Mouse (Mus musculus) adrenal gland, postnatal 10 days (tissue): Measurements from ENCODE around the gene Emc6. TPM values are rescaled to one million over a fixed set of nuclear protein-coding genes. Genes with fewer than 3 reads are reported as not detected.

Experiments used
- DNase-seq: peaks from one replicate; pipeline ENCODE4 v3.0.0; 2021; ENCODE audit warnings: mixed read lengths
- long read RNA-seq, 2 experiments: library from polyadenylated mRNA; stranded (forward); transcript quantifications; one replicate each; pipeline ENCODE4 v2.0.0; 2021
- total RNA-seq, 2 experiments: library from RNA; stranded (reverse); gene quantifications; 2 replicates each; pipeline ENCODE4 v1.2.3; 2021

Emc6 gene
- total RNA-seq: 100 to 1,000 TPM; 121 to 122 TPM
- long read RNA-seq, experiment 1, transcript Emc6-201 (2 exons, 1,332 nt): major isoform, 187 of 207 reads
- long read RNA-seq, experiment 1, transcript Emc6-202 (2 exons, 563 nt): minor isoform, 6 of 207 reads
- long read RNA-seq, experiment 1, partial matches to known transcripts: 0 of 207 reads
- long read RNA-seq, experiment 1, other reads (novel, unspliced or antisense): 14 of 207 reads
- long read RNA-seq, experiment 2, transcript Emc6-201 (2 exons, 1,332 nt): major isoform, 137 of 141 reads
- long read RNA-seq, experiment 2, partial matches to known transcripts: 2 of 141 reads
- long read RNA-seq, experiment 2, other reads (novel, unspliced or antisense): 2 of 141 reads

DNA sequence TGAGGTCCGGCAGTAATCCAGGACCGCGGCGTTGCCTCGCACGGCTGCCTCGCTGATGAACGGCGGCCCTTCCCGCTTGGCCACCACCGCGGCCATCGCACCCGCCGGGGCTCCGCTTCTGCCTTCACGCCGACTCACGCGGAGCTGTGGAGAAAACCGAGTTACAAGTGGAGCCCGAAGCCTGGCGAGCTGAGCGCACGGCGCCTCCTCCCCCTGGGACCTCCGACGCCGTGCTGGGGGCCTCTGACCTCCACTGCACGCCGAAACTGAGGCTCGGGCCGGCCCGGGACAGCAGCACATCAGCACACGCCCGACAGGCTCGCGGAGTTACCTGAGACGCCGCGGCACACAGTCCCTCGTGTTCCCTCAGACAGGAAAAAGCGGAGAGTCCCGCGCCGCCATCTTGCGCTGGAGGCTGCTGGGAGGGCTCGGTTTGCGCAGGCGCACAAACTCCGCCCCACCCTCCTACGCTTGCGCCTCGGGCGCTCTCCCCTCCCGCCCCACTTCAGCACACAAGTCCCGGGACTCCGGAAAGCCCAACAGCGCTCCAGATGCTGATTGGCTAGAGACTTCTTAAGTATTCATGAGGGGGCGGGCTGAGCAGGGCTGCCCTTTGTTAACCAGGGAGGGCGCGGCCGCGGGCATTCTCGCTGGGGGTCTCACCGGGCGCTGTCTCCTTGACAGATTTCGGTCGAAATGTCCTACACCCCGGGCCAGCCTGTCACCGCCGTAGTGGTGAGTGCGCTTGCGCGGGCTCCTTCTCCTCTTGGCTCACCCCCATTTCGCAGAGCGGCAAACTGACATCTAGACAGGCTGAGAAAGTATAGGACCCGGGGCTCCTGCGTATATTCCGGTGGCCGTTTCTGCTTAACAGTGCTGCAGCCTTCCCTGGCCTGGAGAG is at the start of gene Emc6, which contains the start of gene Tax1bp3:
Emc6 (minus strand) TSS at position 430 of the 901 bp plus-strand sequence.
Tax1bp3 (plus strand) TSS at position 476 of the 901 bp plus-strand sequence.
- DNase-seq: peak; percentile 97

DNA sequence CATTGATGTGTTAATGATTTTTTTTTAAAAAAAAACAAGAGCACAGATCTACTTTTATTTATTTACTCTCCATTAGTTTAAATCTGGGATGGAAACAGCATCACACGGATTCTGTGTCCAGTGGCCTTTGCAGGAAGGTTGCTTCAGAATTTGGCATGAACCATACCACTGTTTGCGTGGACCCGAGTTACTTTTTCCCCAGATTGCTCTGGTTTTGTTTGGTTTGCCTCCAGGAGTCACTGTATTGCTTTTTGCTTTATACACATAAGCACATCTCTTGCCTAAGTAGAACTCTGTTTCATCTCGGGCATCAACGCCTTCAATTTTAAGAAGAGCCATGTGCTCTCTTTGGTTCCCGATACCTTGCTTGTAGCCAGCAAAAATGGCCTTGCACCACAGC is 49.0 kb upstream of the Emc6 start:
- no peak for DNase-seq

DNA sequence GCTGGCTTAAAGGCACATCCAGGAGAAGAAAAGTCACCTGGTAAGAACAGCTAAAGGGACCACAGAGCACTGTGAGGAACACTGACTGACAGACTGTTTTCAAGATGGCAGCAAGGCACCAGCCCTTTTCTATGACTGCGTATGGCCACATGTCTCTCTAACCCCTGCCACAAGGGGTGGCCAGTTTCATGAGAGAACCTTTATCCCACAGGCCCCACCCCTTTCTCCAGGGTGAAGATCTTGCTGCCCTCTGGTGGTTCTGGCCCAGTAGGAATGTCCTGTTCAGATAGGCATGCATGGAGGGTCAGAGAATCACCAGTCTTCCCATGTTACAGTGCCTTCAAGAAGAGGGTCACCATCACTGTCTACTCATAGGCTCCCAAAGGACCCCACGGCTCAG is 47.1 kb upstream of the Emc6 start:
- DNase-seq: peak; percentile 55

DNA sequence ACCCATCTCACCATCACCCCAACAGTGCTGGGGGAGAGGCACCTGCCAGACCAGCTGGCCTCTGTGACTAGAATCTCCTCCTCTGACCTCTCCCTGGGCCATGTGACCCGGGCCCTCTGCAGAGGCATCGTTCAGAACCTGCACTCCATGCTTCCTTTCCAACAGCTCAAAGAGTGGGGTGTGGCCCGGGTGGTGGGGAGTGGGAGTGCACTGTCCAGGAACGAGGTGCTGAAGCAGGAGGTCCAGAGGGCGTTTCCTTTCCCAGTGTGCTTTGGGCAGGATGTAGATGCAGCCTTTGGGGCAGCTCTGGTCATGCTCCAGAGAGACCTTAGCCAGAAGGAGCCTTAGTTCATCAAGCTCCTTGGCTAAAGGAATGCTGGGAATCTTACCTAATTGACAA is 46.0 kb upstream of the Emc6 start:
- no peak for DNase-seq

DNA sequence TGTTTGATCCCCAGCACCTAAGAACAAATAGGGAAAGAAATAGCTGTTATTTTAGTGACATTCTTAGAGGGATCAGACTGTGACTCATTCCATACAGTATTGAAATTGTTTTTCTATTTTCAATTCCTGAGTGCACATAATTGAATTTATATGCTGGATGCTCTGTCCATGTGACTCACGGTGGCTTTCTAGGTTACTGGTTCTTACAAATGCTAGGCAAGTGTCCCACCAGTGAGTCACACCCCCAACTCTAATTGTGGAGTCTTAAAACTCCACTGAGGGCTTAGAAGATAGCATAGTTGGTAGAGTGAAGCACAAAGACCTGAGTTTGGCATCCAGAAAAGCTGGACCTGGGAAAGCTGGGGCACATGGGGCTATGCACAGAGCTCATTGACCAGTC is 43.8 kb upstream of the Emc6 start:
- DNase-seq: no peak

DNA sequence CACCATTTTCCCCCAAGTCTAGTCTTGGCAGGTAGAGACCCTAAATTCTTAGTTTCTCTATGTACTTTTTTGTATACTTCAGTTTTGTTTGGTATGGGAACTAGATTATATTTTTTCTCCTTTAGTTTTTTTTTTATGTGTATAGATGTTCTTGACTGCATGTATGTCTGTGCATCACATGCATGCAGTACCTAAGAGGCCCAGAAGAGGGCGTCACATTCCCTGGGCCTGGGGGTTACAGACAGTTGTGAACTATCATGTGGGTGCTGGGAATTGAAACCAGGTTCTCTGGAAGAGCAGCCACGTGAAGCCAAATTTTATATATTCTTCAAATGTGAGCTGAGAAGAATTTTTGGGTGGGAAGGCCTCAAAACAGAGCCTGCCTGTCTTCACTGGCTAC is 42.8 kb upstream of the Emc6 start:
- no peak for DNase-seq

DNA sequence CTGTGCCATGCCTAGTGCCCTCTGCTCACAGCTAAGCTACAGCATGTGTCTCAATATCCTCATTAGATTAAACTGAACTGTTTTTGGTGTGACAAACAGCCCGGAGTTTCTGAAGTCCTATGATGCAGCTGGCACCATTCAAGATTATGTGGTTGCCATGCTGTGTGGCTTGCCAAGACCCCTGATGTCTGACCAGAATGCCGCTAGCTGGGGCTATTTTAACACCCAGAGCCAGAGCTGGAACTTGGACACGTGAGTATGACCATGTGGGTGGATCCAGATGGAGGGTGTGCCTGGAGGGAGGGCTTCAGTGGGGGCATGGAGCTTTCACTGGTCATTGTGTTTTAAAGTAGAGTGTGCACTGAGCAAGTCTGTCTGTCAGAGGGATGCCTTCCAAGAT is 37.1 kb upstream of the Emc6 start:
- no peak for DNase-seq

DNA sequence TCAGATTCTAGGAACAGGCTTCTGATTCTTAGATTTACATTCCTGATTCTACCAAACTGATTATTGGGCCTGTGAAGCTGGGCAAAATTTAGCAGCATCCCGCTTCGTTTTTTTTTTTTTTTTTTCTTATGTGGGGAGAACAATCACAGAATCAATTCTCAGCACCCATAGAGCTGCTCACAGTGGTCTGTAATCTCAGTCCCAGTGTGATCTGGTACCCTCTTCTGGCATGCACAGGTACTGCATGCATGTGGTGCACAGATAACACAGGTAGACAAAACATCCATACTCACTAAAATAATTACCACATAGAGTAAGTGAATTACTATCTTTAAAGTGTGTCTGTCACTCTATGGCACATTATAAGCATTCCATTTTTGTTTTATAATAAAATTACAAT is 30.8 kb upstream of the Emc6 start:
- no peak for DNase-seq

DNA sequence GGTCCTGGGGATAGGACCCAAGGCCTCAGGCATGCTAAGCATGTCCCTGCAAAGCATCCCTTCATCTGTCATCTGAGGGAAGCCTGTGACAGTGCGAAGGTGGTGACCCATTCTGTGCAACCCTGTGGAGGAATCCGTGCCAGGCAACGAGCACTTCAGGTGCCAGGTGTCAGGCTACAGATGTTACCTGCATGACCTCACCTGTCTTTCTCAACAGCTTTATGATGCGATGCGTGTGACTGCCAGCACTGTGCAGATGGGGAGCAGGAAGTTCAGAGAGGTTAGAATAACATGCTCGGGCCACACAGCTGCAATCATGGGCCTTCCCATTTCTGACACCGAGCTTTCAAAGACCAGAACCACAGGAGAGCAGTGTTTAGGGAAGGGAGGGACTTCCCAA is 28.4 kb upstream of the Emc6 start:
- no peak for DNase-seq

DNA sequence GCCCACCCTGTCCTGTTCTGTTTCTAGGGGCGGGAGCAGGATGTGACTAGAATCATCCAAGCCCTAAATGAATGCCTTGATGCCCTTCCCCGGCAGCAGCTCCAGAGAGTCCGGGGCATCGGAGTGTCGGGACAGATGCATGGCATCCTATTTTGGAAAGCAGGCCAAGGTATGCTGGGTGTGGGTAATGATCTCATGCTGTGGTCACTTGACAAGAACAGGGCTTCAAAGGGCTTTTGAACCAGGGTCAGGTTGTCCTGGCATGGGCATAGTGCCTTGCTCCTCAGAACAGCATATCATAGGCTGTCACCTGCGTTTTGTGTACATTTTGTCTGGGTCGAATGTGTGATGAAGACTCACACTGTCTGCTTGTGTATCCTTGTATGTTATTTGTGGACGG is 27.1 kb upstream of the Emc6 start:
- DNase-seq: no peak

DNA sequence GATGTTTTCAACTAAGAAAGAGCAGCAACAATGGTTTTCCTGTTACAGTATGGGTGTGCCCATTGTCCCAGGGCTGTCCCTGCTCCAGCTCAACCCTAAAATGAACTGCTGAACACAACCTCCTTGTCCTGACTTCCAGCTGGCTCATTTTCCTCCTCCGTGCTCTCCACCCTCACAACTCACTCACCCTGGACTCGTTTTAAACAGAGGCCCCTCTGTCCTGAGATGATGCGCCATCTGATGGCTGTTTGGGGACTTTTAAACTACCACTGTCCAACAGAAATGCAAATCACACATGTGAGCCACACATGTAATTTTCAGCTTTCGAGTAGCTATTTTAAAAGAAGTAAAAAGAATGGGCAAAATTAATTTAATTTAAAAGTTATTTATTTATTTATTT is 24.8 kb upstream of the Emc6 start:
- DNase-seq: no peak

DNA sequence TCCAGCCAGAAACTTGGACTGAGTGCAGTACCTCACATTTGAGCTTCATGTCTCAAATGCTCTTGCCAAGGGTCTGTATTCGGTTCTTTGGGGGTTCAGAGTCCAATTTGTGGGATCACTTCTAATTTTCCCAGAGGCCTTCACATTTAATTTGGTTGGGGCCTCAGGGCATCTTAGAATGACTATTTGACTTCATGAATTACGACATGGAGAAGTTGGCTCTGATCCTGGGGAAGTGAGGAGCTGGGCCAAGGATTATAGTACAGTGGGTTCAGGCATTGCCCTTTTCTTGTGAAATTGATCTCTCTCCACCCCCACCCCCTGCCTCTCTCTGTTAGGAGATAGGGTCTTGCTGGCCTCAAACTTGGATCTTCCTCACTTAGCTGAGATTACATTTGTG is 24.2 kb upstream of the Emc6 start:
- peak; percentile 61 for DNase-seq

DNA sequence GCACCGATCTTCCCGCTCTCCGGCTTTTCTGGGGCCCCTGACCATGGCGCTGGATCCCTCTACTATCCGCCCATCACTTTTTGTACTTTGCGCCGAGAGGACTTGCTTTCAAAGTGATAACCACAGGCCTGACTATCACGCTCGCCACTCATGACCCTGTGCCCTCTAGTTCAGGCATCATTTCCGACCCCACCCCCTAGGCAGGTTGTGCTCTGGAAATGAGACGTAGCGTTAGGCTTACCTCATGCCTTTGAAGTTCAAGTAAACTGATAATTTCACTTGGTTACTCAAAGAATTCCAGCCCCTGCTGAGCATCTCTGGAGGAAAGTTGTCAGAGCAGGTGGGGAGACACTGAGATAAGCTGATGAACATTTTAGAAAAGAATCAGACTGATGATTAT is 23.0 kb upstream of the Emc6 start:
- DNase-seq: peak; percentile 24

DNA sequence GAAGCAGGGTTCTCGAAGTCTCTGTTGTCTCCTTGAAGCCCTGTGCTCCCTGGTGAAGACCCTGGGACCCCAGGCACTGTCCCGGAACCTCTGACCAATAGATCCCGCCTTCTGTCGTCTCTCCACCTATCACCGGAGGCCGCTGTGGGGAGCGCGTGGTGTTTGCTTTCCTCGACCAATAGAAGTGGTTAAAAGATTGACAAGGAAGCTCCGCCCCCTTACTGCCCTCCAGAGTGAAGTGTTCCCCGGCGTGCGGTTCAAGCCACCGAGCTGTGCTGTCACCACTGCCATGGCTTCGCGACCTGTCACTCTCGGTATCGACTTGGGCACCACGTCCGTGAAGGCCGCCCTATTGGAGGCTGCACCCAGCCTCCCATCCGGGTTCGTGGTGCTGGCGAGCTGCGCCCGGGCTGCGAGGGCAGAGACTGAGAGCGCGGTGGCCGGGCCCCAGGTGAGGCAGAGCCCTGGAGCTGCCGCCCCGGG is 22.4 kb upstream of the Emc6 start, which contains the start of gene Shpk:
Shpk (plus strand) TSS at position 231 of the 483 bp plus-strand sequence.
- peak; percentile 94 for DNase-seq

DNA sequence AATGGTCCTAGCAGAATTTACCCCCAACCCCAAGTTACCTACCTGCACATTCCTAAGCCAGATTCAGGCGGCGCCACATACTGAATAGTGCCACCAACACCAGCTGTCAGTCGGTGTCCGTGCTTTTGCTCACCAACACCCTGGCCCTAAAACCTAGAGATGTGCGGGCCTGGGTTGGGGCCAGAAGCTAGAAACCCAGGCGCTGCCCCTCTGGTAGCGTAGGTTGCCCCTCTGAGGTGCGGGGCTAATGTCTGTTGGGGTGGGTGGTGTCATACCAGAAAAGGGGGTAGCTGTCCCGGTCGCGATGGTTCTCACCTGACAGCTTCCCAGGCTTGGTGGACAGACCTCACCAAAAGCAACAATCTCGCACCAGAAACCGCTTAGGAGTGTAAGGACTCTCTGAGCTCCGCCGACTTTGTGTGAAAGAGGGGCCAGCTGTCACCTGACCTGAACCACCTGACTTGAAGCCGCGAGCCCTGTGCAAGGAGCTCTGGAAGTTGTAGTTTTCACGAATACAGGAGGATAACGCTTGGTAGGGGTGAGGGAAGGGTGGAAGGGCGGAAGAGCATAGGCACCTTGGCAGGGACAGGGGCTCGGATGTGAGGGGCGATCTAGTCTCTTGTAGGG is 21.9 kb upstream of the Emc6 start, which contains the start of gene Ctns:
Ctns (minus strand) TSS at position 440 of the 627 bp plus-strand sequence.
- peak; percentile 85 for DNase-seq

DNA sequence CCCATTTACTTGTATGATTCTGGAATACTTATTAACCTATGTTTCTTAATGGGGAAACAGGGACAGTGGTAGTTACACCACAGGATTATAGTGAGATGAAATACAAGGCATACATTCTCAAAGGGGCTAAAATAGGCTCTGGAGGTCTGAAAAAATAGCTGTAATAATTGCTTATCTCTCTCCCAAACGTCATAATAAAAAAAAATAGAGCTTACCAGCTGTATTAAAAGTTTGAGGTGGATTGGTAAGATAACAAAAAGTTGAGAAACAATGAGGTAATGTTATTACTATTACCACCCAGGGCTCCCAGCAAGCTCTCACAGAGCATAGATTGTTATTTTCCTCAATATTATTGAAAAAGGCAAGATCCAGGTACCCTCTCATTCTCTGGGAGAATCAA is 21.4 kb upstream of the Emc6 start:
- DNase-seq: no peak

DNA sequence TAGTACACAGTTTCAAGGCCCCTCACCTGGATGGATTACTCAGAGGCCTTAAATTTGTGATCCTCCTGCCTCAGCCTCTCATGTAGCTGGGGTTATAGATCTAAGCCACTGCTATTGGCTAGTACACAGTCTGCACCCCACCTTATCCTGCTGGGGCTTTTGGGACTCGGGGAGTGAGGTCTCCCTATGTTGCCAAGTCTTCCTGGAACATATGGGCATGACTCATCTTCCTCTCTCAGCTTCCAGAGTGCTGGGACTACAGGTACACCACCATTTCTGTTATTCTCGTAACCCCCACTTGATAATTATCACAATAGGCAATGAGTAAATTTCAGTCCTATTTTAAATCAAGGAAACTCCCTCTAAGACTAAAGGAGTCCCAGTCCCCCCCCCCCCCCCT is 17.6 kb upstream of the Emc6 start:
- no peak for DNase-seq

DNA sequence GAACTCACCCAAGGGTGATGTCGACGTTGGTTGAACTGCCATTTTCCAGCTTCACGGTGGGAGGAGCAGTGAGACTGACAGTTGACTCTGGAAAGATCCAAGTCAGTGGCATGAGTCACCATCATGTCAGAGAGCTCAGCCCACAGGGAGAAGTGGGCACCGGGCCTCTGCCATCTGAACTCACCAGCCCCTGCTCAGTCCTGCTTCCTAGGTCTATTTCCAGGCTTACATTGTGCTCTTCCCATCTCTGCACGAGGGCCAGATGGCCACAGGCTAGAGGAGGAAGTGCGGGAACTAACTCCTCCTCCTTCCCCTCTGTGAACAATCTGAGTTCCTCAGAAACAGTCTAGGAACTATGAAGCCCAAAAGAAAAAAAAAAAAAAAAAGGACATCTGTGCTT is 16.2 kb upstream of the Emc6 start:
- no peak for DNase-seq

DNA sequence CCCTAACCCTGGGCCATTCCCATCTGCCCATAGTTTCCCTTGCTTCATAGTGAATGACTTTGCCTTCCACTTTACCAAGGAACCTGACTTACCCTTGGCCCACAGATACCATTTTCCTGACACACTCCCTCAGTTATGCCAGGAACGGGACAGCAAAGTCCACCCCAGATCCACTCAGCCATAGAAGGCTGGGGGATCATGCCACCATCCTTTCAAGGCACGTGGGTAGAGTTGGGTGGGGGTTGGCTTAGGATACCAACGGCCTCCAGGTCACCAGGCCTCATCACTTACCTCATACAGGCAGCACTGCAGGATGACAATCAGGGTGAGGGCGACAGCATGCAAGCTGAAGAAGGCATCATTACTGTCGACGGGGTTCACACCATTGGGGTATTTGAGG is 10.4 kb upstream of the Emc6 start:
- DNase-seq: no peak

DNA sequence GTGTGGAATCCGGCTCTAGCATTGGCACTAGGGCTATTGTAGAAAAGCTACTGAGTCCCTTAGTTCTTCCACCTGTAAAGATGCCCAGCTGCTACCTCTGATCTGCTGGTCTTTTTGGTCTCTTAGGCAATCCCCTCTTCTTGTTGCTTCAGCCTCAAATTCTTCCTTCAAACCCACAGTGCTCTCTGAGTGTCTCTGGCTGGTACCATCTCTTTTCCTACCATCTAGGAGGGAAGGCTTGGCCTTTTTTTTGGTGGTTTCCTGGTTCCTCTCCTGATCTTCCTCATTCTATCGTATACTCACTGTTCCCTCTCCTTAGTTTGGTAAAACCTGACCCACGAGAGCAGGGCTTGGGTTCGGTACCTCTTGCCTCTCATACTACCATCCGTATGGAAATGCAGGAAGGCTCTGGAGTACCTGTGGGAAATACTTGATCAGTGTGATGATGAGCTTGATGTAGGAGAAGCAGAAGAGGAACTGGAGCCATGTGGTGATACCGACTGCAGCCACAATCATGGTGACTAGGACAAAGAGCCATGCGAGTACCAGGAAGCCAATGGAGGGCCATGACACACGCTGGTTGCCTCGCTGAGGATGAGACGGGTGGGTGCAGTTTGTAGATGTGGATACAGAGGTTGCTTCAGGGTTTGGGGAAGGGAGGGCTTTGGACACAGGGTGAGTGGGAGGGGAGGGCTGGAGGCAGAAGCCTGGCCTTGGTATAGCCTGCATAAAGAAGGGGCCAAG is 9.2 kb upstream of the Emc6 start:
- DNase-seq: no peak

DNA sequence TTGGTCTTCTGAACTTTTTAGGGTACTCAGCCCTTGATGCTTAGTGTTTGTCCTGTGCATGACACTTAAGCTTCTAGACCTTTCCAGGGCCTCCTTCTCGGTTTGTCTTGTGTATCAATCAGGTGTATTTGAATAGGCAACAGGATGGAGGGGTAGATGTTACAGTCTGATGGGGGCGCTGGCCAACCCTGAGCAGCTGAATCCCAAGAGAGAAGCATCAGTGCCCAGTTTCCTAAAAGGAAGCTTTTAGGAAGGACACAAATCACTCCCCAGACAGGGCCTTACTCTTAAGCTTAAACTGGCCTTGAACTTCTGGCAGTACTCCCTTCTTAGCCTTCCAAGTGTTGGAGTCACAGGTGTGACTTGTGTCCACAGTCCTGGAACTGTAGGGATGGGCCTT is 1.1 kb upstream of the Emc6 start:
- no peak for DNase-seq

DNA sequence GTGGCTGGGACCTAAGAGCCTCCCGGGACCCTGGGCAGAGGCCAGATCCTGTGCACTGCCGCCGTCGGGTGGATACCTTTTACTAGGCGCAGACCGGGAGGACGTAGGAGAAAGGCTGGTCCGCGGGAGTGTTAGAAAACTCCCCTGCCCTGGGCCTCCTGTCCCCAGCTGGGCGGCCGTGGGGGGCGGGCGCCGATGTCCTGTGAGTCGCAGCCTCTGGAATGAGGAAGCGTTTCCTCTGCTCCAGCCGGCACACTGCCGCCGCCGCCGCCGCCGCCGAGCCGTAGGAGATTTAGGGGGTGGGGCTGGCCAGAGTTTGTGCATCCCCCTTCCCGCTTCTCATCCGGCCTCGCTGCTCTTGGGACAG is 655 bp upstream of the Emc6 start:
- peak; percentile 90 for DNase-seq
